Mouse (Mus musculus): ENCODE data around the gene Slc9a8. TPM values are rescaled to one million over a fixed set of nuclear protein-coding genes. Genes with fewer than 3 reads are reported as not detected.

The Slc9a8 gene
- polyA plus RNA-seq, 1 experiment from 2014 or later: 21.6 TPM

- Histone ChIP-seq H3K9ac (ENCODE audit: low read depth, low read length) (no peak overlapping the region; the same call in 1 of the 2 replicates), H3K36me3 (ENCODE audit: control insufficient read depth, insufficient read depth, low read length) (peaks cover 12% of the 10 kb centered on the region), H3K4me1 (ENCODE audit: control insufficient read depth, insufficient read depth, low read length) (peaks cover 33% of the 10 kb centered on the region; the same call in 1 of the 2 replicates), H3K27me3 (ENCODE audit: control insufficient read depth, insufficient read depth, low read length) (no peaks in the 10 kb centered on the region), H3K27ac (ENCODE audit: low read depth, low read length) (no peak overlapping the region), H3K4me2 (no peak overlapping the region), H3K9me3 (replicated peaks; ENCODE audit: control insufficient read depth, low read length) (no peaks in the 10 kb centered on the region), H3K4me3 (ENCODE audit: low read depth, low read length) (no peak overlapping the region)
- no peak for ATAC-seq (replicated peaks; ENCODE audit: insufficient number of reproducible peaks, low FRiP score, low TSS enrichment)
- 92% methylated on average over 10 of the region's 10 CpGs for WGBS (ENCODE audit: insufficient replicate concordance)
Measured at GRCm38 (mm10) chr2:167506546-167507260, 85.2 kb downstream of the Slc9a8 start.

- no peak for ATAC-seq (replicated peaks; ENCODE audit: insufficient number of reproducible peaks, low FRiP score, low TSS enrichment)
- 78% methylated on average over 3 of the region's 3 CpGs for WGBS (ENCODE audit: insufficient replicate concordance)
- H3K4me1 ChIP-seq (ENCODE audit: control insufficient read depth, insufficient read depth, low read length): peaks cover 32% of the 10 kb centered on the region; the same call in 1 of the 2 replicates
- no peak overlapping the region for H3K9ac ChIP-seq (ENCODE audit: low read depth, low read length)
- no peaks in the 10 kb centered on the region for H3K9me3 ChIP-seq (replicated peaks; ENCODE audit: control insufficient read depth, low read length)
- H3K36me3 ChIP-seq (ENCODE audit: control insufficient read depth, insufficient read depth, low read length): peaks cover 23% of the 10 kb centered on the region
- H3K27ac ChIP-seq (ENCODE audit: low read depth, low read length): no peak overlapping the region
- no peak overlapping the region for H3K4me3 ChIP-seq (ENCODE audit: low read depth, low read length)
- H3K27me3 ChIP-seq (ENCODE audit: control insufficient read depth, insufficient read depth, low read length): no peaks in the 10 kb centered on the region
- no peak overlapping the region for H3K4me2 ChIP-seq
Measured at GRCm38 (mm10) chr2:167507719-167508385, 86.3 kb downstream of the Slc9a8 start.

GRCm38 (mm10) chr2:167508569-167508968 lies 87.1 kb downstream of the Slc9a8 start:
- ATAC-seq (replicated peaks; ENCODE audit: insufficient number of reproducible peaks, low FRiP score, low TSS enrichment): no peak
- peaks cover 29% of the 10 kb centered on the region; the same call in 1 of the 2 replicates for H3K4me1 ChIP-seq (ENCODE audit: control insufficient read depth, insufficient read depth, low read length)
- no peaks in the 10 kb centered on the region for H3K27me3 ChIP-seq (ENCODE audit: control insufficient read depth, insufficient read depth, low read length)
- H3K27ac ChIP-seq (ENCODE audit: low read depth, low read length): no peak overlapping the region
- no peak overlapping the region for H3K9ac ChIP-seq (ENCODE audit: low read depth, low read length)
- H3K4me3 ChIP-seq (ENCODE audit: low read depth, low read length): no peak overlapping the region
- H3K4me2 ChIP-seq: no peak overlapping the region
- peaks cover 29% of the 10 kb centered on the region for H3K36me3 ChIP-seq (ENCODE audit: control insufficient read depth, insufficient read depth, low read length)
- H3K9me3 ChIP-seq (replicated peaks; ENCODE audit: control insufficient read depth, low read length): no peaks in the 10 kb centered on the region
- 94% methylated on average over 4 of the region's 4 CpGs for WGBS (ENCODE audit: insufficient replicate concordance)

- Histone ChIP-seq H3K4me1 (ENCODE audit: control insufficient read depth, insufficient read depth, low read length) (peaks cover 17% of the 10 kb centered on the region; the same call in 1 of the 2 replicates), H3K9me3 (replicated peaks; ENCODE audit: control insufficient read depth, low read length) (no peaks in the 10 kb centered on the region), H3K4me2 (no peak overlapping the region), H3K9ac (ENCODE audit: low read depth, low read length) (0 out of 2 replicates have a peak overlapping the region, but pooled peaks have one; percentile 24), H3K27me3 (ENCODE audit: control insufficient read depth, insufficient read depth, low read length) (no peaks in the 10 kb centered on the region), H3K27ac (ENCODE audit: low read depth, low read length) (peak overlapping the region; percentile 58), H3K36me3 (ENCODE audit: control insufficient read depth, insufficient read depth, low read length) (peaks cover 40% of the 10 kb centered on the region), H3K4me3 (ENCODE audit: low read depth, low read length) (no peak overlapping the region)
- no peak; the same call in 1 of the 2 replicates for ATAC-seq (replicated peaks; ENCODE audit: insufficient number of reproducible peaks, low FRiP score, low TSS enrichment)
- 51% methylated on average over 3 of the region's 3 CpGs for WGBS (ENCODE audit: insufficient replicate concordance)
Measured at GRCm38 (mm10) chr2:167510485-167510884, 89.0 kb downstream of the Slc9a8 start.

- Histone ChIP-seq H3K27me3 (ENCODE audit: control insufficient read depth, insufficient read depth, low read length) (no peaks in the 10 kb centered on the region), H3K9ac (ENCODE audit: low read depth, low read length) (no peak overlapping the region), H3K36me3 (ENCODE audit: control insufficient read depth, insufficient read depth, low read length) (peaks cover 47% of the 10 kb centered on the region), H3K27ac (ENCODE audit: low read depth, low read length) (no peak overlapping the region), H3K4me3 (ENCODE audit: low read depth, low read length) (no peak overlapping the region), H3K4me2 (no peak overlapping the region), H3K9me3 (replicated peaks; ENCODE audit: control insufficient read depth, low read length) (no peaks in the 10 kb centered on the region), H3K4me1 (ENCODE audit: control insufficient read depth, insufficient read depth, low read length) (peaks cover 12% of the 10 kb centered on the region; the same call in 1 of the 2 replicates)
- WGBS (ENCODE audit: insufficient replicate concordance): 96% methylated on average over 9 of the region's 9 CpGs
- no peak for ATAC-seq (replicated peaks; ENCODE audit: insufficient number of reproducible peaks, low FRiP score, low TSS enrichment)
Measured at GRCm38 (mm10) chr2:167512365-167512764, 90.9 kb downstream of the Slc9a8 start.

- 87% methylated on average over 5 of the region's 5 CpGs for WGBS (ENCODE audit: insufficient replicate concordance)
- no peak for ATAC-seq (replicated peaks; ENCODE audit: insufficient number of reproducible peaks, low FRiP score, low TSS enrichment)
- Histone ChIP-seq H3K27me3 (ENCODE audit: control insufficient read depth, insufficient read depth, low read length) (no peaks in the 10 kb centered on the region), H3K4me2 (no peak overlapping the region), H3K9ac (ENCODE audit: low read depth, low read length) (no peak overlapping the region), H3K4me3 (ENCODE audit: low read depth, low read length) (no peak overlapping the region), H3K4me1 (ENCODE audit: control insufficient read depth, insufficient read depth, low read length) (peaks cover 12% of the 10 kb centered on the region; the same call in 1 of the 2 replicates), H3K9me3 (replicated peaks; ENCODE audit: control insufficient read depth, low read length) (no peaks in the 10 kb centered on the region), H3K27ac (ENCODE audit: low read depth, low read length) (no peak overlapping the region), H3K36me3 (ENCODE audit: control insufficient read depth, insufficient read depth, low read length) (peaks cover 51% of the 10 kb centered on the region)
Measured at GRCm38 (mm10) chr2:167512970-167513369, 91.5 kb downstream of the Slc9a8 start.

- no peak for ATAC-seq (replicated peaks; ENCODE audit: insufficient number of reproducible peaks, low FRiP score, low TSS enrichment)
- WGBS (ENCODE audit: insufficient replicate concordance): 95% methylated on average over 4 of the region's 4 CpGs
- Histone ChIP-seq H3K4me3 (ENCODE audit: low read depth, low read length) (no peak overlapping the region), H3K27me3 (ENCODE audit: control insufficient read depth, insufficient read depth, low read length) (no peaks in the 10 kb centered on the region), H3K27ac (ENCODE audit: low read depth, low read length) (no peak overlapping the region), H3K9ac (ENCODE audit: low read depth, low read length) (no peak overlapping the region), H3K4me1 (ENCODE audit: control insufficient read depth, insufficient read depth, low read length) (peaks cover 12% of the 10 kb centered on the region; the same call in 1 of the 2 replicates), H3K9me3 (replicated peaks; ENCODE audit: control insufficient read depth, low read length) (no peaks in the 10 kb centered on the region), H3K36me3 (ENCODE audit: control insufficient read depth, insufficient read depth, low read length) (peaks cover 49% of the 10 kb centered on the region), H3K4me2 (no peak overlapping the region)
Measured at GRCm38 (mm10) chr2:167514641-167515040, 93.1 kb downstream of the Slc9a8 start.

GRCm38 (mm10) chr2:167515688-167516087 lies 94.2 kb downstream of the Slc9a8 start:
- H3K36me3 ChIP-seq (ENCODE audit: control insufficient read depth, insufficient read depth, low read length): peaks cover 49% of the 10 kb centered on the region
- no peak overlapping the region for H3K4me2 ChIP-seq
- no peak overlapping the region for H3K27ac ChIP-seq (ENCODE audit: low read depth, low read length)
- no peak overlapping the region for H3K9ac ChIP-seq (ENCODE audit: low read depth, low read length)
- no peaks in the 10 kb centered on the region for H3K27me3 ChIP-seq (ENCODE audit: control insufficient read depth, insufficient read depth, low read length)
- no peak overlapping the region for H3K4me3 ChIP-seq (ENCODE audit: low read depth, low read length)
- no peaks in the 10 kb centered on the region for H3K9me3 ChIP-seq (replicated peaks; ENCODE audit: control insufficient read depth, low read length)
- ATAC-seq (replicated peaks; ENCODE audit: insufficient number of reproducible peaks, low FRiP score, low TSS enrichment): no peak
- WGBS (ENCODE audit: insufficient replicate concordance): 89% methylated on average over 5 of the region's 5 CpGs
- H3K4me1 ChIP-seq (ENCODE audit: control insufficient read depth, insufficient read depth, low read length): peaks cover 5% of the 10 kb centered on the region; the same call in 1 of the 2 replicates
